Mouse (Mus musculus) kidney, postnatal 0 days (tissue): Measurements from ENCODE around the gene Wnt7a. TPM values are rescaled to one million over a fixed set of nuclear protein-coding genes. Genes with fewer than 3 reads are reported as not detected.

Experiments used
- ATAC-seq: fragments of 200-750 bp; cut with Nextera tagmentation; replicated peaks from 2 replicates; pipeline ENCODE4 v1.8.0; 2017; ENCODE audit warnings: low read depth, moderate number of reproducible peaks, moderate TSS enrichment, moderate library complexity; ENCODE audit not compliant: low FRiP score
- DNase-seq: peaks from one replicate; pipeline ENCODE4 v3.0.0-alpha.2; 2016; ENCODE audit warnings: low spot score
- H3K27ac ChIP-seq: fragments of 300-500 bp; sonication (generic); 2 replicates; pipeline ENCODE4 v1.5.1; 2014; ENCODE audit warnings: mild to moderate bottlenecking
- H3K27me3 ChIP-seq: fragments of 300-500 bp; sonication (generic); 2 replicates; pipeline ENCODE4 v1.6.1; 2014; ENCODE audit warnings: low read length, mixed read lengths; ENCODE audit not compliant: insufficient read depth
- H3K36me3 ChIP-seq: fragments of 300-500 bp; sonication (generic); 2 replicates; pipeline ENCODE4 v1.6.1; 2014; ENCODE audit warnings: low read length, mixed read lengths; ENCODE audit not compliant: insufficient read depth
- H3K4me1 ChIP-seq: fragments of 300-500 bp; sonication (generic); replicated peaks from 2 replicates; pipeline ENCODE4 v1.6.1; 2014; ENCODE audit warnings: antibody characterized with exemption, low read length, mixed read lengths; ENCODE audit not compliant: insufficient read depth
- H3K4me2 ChIP-seq: fragments of 300-500 bp; sonication (generic); 2 replicates; pipeline ENCODE4 v1.6.1; 2014; ENCODE audit warnings: mild to moderate bottlenecking, low read length, moderate library complexity, mixed read lengths
- H3K4me3 ChIP-seq: fragments of 300-500 bp; sonication (generic); replicated peaks from 2 replicates; pipeline ENCODE4 v1.5.1; 2014; ENCODE audit warnings: low read depth, low read length
- H3K9ac ChIP-seq: fragments of 300-500 bp; sonication (generic); 2 replicates; pipeline ENCODE4 v1.6.1; 2014; ENCODE audit warnings: low read depth, low read length
- H3K9me3 ChIP-seq: fragments of 300-500 bp; sonication (generic); replicated peaks from 2 replicates; pipeline ENCODE4 v1.6.1; 2016; ENCODE audit warnings: low read length, inconsistent platforms, mixed read lengths
- CTCF ChIP-seq: IDR thresholded peaks from 2 replicates; pipeline ENCODE4 v1.5.1; 2016; ENCODE audit warnings: antibody characterized with exemption, low read depth, mild to moderate bottlenecking, moderate library complexity
- WGBS: fragments of 180-500 bp; shearing (Covaris S2); extraction: QIAGEN DNeasy Blood & Tissue Kit; methylation state at CpG from one replicate; pipeline ENCODE4 v1.1.7; 2014; 5-methylcytosine and 5-hydroxymethylcytosine counted together
- polyA plus RNA-seq: library from polyadenylated mRNA; unstranded; fragments of >200 nt; fragmentation: Nextera tagmentation; extraction: Ambion mirVana; gene quantifications from 2 replicates; pipeline ENCODE4 v1.2.1, GENCODE M21; 2015

The Wnt7a gene
- polyA plus RNA-seq, 1 experiment from 2014 or later: 0.04 TPM

- 3% methylated on average over 19 of the region's 19 CpGs for WGBS
Observed at GRCm38 (mm10) chr6:91441145-91441662, 30.0 kb upstream of the Wnt7a start.

GRCm38 (mm10) chr6:91440474-91441144 lies 29.4 kb upstream of the Wnt7a start:
- 2% methylated on average over 30 of the region's 30 CpGs for WGBS
- H3K27me3 ChIP-seq: no peaks in the 10 kb centered on the region
- peak overlapping the region; percentile 70 for H3K9ac ChIP-seq
- no peaks in the 10 kb centered on the region for H3K36me3 ChIP-seq
- H3K4me3 ChIP-seq: peak overlapping the region; percentile 60
- TF ChIP-seq CTCF: no peak
- peak overlapping the region; percentile 66 for H3K4me2 ChIP-seq
- peak overlapping the region; percentile 47; the same call in 1 of the 2 replicates for H3K27ac ChIP-seq
- H3K4me1 ChIP-seq: peaks cover 4% of the 10 kb centered on the region; the same call in 1 of the 2 replicates
- DNase-seq (peak; percentile 97), ATAC-seq (peak; percentile 96)
- no peaks in the 10 kb centered on the region for H3K9me3 ChIP-seq

More at GRCm38 (mm10) chr6:91441145-91441662, 30.0 kb upstream of the Wnt7a start:
- H3K4me2 ChIP-seq: peak overlapping the region; percentile 66
- H3K9ac ChIP-seq: peak overlapping the region; percentile 70
- TF ChIP-seq CTCF: no peak
- H3K27ac ChIP-seq: peak overlapping the region; percentile 47; the same call in 1 of the 2 replicates
- DNase-seq: peak; percentile 28
- H3K27me3 ChIP-seq: no peaks in the 10 kb centered on the region
- H3K9me3 ChIP-seq: no peaks in the 10 kb centered on the region
- H3K36me3 ChIP-seq: no peaks in the 10 kb centered on the region
- ATAC-seq: peak; percentile 53
- peaks cover 4% of the 10 kb centered on the region; the same call in 1 of the 2 replicates for H3K4me1 ChIP-seq
- peak overlapping the region; percentile 60 for H3K4me3 ChIP-seq

- ATAC-seq: no peak
- no peak for TF ChIP-seq CTCF
Observed at GRCm38 (mm10) chr6:91424151-91424550, 13.0 kb upstream of the Wnt7a start.

GRCm38 (mm10) chr6:91421629-91422028 lies 10.5 kb upstream of the Wnt7a start:
- H3K4me3 ChIP-seq: no peak overlapping the region
- 69% methylated on average over 4 of the region's 4 CpGs for WGBS
- no peak for ATAC-seq

More at GRCm38 (mm10) chr6:91424151-91424550, 13.0 kb upstream of the Wnt7a start:
- no peaks in the 10 kb centered on the region for H3K27me3 ChIP-seq
- no peak for DNase-seq
- H3K27ac ChIP-seq: no peak overlapping the region
- H3K36me3 ChIP-seq: no peaks in the 10 kb centered on the region
- H3K4me2 ChIP-seq: no peak overlapping the region
- H3K9ac ChIP-seq: no peak overlapping the region
- H3K9me3 ChIP-seq: no peaks in the 10 kb centered on the region
- WGBS: 42% methylated on average over 4 of the region's 4 CpGs
- no peak overlapping the region for H3K4me3 ChIP-seq
- no peaks in the 10 kb centered on the region for H3K4me1 ChIP-seq

GRCm38 (mm10) chr6:91417291-91417845 lies 6.2 kb upstream of the Wnt7a start:
- TF ChIP-seq CTCF: no peak
- H3K27me3 ChIP-seq: peaks cover 15% of the 10 kb centered on the region; the same call in 1 of the 2 replicates
- H3K27ac ChIP-seq: no peak overlapping the region
- no peaks in the 10 kb centered on the region for H3K36me3 ChIP-seq
- H3K4me3 ChIP-seq: no peak overlapping the region
- ATAC-seq (no peak), DNase-seq (no peak)
- H3K4me1 ChIP-seq: no peaks in the 10 kb centered on the region
- H3K9me3 ChIP-seq: no peaks in the 10 kb centered on the region
- H3K9ac ChIP-seq: no peak overlapping the region
- WGBS: 72% methylated on average over 5 of the region's 5 CpGs
- H3K4me2 ChIP-seq: no peak overlapping the region

More at GRCm38 (mm10) chr6:91421629-91422028, 10.5 kb upstream of the Wnt7a start:
- Histone ChIP-seq H3K9ac (no peak overlapping the region), H3K4me2 (no peak overlapping the region), H3K36me3 (no peaks in the 10 kb centered on the region), H3K27ac (no peak overlapping the region), H3K4me1 (no peaks in the 10 kb centered on the region), H3K9me3 (no peaks in the 10 kb centered on the region), H3K27me3 (no peaks in the 10 kb centered on the region)
- TF ChIP-seq CTCF: no peak
- no peak for DNase-seq

- Histone ChIP-seq H3K27ac (no peak overlapping the region), H3K27me3 (peaks cover 26% of the 10 kb centered on the region), H3K36me3 (no peaks in the 10 kb centered on the region), H3K9me3 (no peaks in the 10 kb centered on the region), H3K4me3 (no peak overlapping the region), H3K9ac (no peak overlapping the region), H3K4me2 (no peak overlapping the region), H3K4me1 (no peaks in the 10 kb centered on the region; the same call in 1 of the 2 replicates)
- ATAC-seq: no peak
- no peak for TF ChIP-seq CTCF
- no peak for DNase-seq
- WGBS: 78% methylated on average over 4 of the region's 4 CpGs
Observed at GRCm38 (mm10) chr6:91416146-91416545, 5.0 kb upstream of the Wnt7a start.
